Mouse (Mus musculus): ENCODE measurements around the gene Slc36a2.
"Not testable (repeated sequence)": the region's sequence is repeated elsewhere in the genome, so short reads cannot be mapped to it uniquely, and the experiment has no call there.

Slc36a2 gene

GRCm38 (mm10) chr11:55133204-55133603 is 51.7 kb downstream of the Slc36a2 start:
- DNase-seq (ENCODE audit: low read depth, low spot score) = no peak

GRCm38 (mm10) chr11:55131946-55132345 is 52.9 kb downstream of the Slc36a2 start:
- no peak for DNase-seq (ENCODE audit: low read depth, low spot score)

GRCm38 (mm10) chr11:55131077-55131742 is 53.7 kb downstream of the Slc36a2 start:
- DNase-seq (ENCODE audit: low read depth, low spot score) = no peak

- DNase-seq (ENCODE audit: low read depth, low spot score) = no peak
Measured at GRCm38 (mm10) chr11:55128411-55128810, 56.5 kb downstream of the Slc36a2 start.

- no peak for DNase-seq (ENCODE audit: low read depth, low spot score)
Measured at GRCm38 (mm10) chr11:55127937-55128336, 56.9 kb downstream of the Slc36a2 start.

- DNase-seq (ENCODE audit: low read depth, low spot score) = no peak
Measured at GRCm38 (mm10) chr11:55126663-55127062, 58.2 kb downstream of the Slc36a2 start.

GRCm38 (mm10) chr11:55121430-55121829 is 63.4 kb downstream of the Slc36a2 start:
- DNase-seq (ENCODE audit: low read depth, low spot score) = no peak

- no peak for DNase-seq (ENCODE audit: low read depth, low spot score)
Measured at GRCm38 (mm10) chr11:55120821-55121271, 64.0 kb downstream of the Slc36a2 start.

- no peak for DNase-seq (ENCODE audit: low read depth, low spot score)
Measured at GRCm38 (mm10) chr11:55120279-55120678, 64.6 kb downstream of the Slc36a2 start.

- no peak for DNase-seq (ENCODE audit: low read depth, low spot score)
Measured at GRCm38 (mm10) chr11:55117031-55117430, 67.8 kb downstream of the Slc36a2 start.

GRCm38 (mm10) chr11:55116004-55116403 is 68.9 kb downstream of the Slc36a2 start:
- DNase-seq (ENCODE audit: low read depth, low spot score) = no peak

GRCm38 (mm10) chr11:55114291-55114690 is 70.6 kb downstream of the Slc36a2 start:
- DNase-seq (ENCODE audit: low read depth, low spot score) = no peak

GRCm38 (mm10) chr11:55113861-55114250 is 71.0 kb downstream of the Slc36a2 start:
- not testable (repeated sequence) for DNase-seq (ENCODE audit: low read depth, low spot score)

- DNase-seq (ENCODE audit: low read depth, low spot score) = no peak
Measured at GRCm38 (mm10) chr11:55113209-55113860, 71.5 kb downstream of the Slc36a2 start.

- DNase-seq (ENCODE audit: low read depth, low spot score) = no peak
Measured at GRCm38 (mm10) chr11:55110566-55111169, 74.2 kb downstream of the Slc36a2 start.

- DNase-seq (ENCODE audit: low read depth, low spot score) = no peak
Measured at GRCm38 (mm10) chr11:55109521-55110300, 75.2 kb downstream of the Slc36a2 start.
